Mouse (Mus musculus) neural tube, embryonic 14.5 days (tissue): Measurements from ENCODE around the gene Abr. TPM values are rescaled to one million over a fixed set of nuclear protein-coding genes. Genes with fewer than 3 reads are reported as not detected.
A peak's percentile ranks its signal among the peaks of the same experiment; 100 is the strongest.

Source experiments
- ATAC-seq: fragments of 200-750 bp; cut with Nextera tagmentation; 2 replicates; pipeline ENCODE4 v1.8.0; 2017; ENCODE audit warnings: low read depth, mild to moderate bottlenecking, moderate TSS enrichment, moderate library complexity
- H3K27ac ChIP-seq: fragments of 300-500 bp; sonication (generic); 2 replicates; pipeline ENCODE4 v1.5.1; 2014; ENCODE audit warnings: low read depth, mild to moderate bottlenecking, control low read depth, low read length, moderate library complexity, mixed read lengths
- H3K27me3 ChIP-seq: fragments of 300-500 bp; sonication (generic); 2 replicates; pipeline ENCODE4 v1.6.1; 2014; ENCODE audit warnings: low read length; ENCODE audit not compliant: control insufficient read depth, insufficient read depth
- H3K36me3 ChIP-seq: fragments of 300-500 bp; sonication (generic); 2 replicates; pipeline ENCODE4 v1.6.1; 2014; ENCODE audit warnings: low read length, mixed read lengths; ENCODE audit not compliant: control insufficient read depth, insufficient read depth
- H3K4me1 ChIP-seq: fragments of 300-500 bp; sonication (generic); 2 replicates; pipeline ENCODE4 v1.6.1; 2014; ENCODE audit warnings: low read length; ENCODE audit not compliant: control insufficient read depth, insufficient read depth
- H3K4me2 ChIP-seq: fragments of 300-500 bp; sonication (generic); 2 replicates; pipeline ENCODE4 v1.6.1; 2014; ENCODE audit warnings: mild to moderate bottlenecking, low read depth, low read length, control low read depth
- H3K4me3 ChIP-seq: fragments of 300-500 bp; sonication (generic); 2 replicates; pipeline ENCODE4 v1.5.1; 2014; ENCODE audit warnings: low read depth, low read length, control low read depth, mixed read lengths
- H3K9ac ChIP-seq: fragments of 300-500 bp; sonication (generic); replicated peaks from 2 replicates; pipeline ENCODE4 v1.6.1; 2014; ENCODE audit warnings: low read depth, mild to moderate bottlenecking, control low read depth, low read length, mixed read lengths
- H3K9me3 ChIP-seq: fragments of 300-500 bp; sonication (generic); 2 replicates; pipeline ENCODE4 v1.6.1; 2016; ENCODE audit warnings: low read length; ENCODE audit not compliant: control insufficient read depth
- WGBS: fragments of 180-500 bp; shearing (Covaris S2); extraction: QIAGEN DNeasy Blood & Tissue Kit; methylation state at CpG from one replicate; pipeline ENCODE4 v1.1.7; 2014; 5-methylcytosine and 5-hydroxymethylcytosine counted together
- polyA plus RNA-seq: library from polyadenylated mRNA; unstranded; fragments of >200 nt; fragmentation: Nextera tagmentation; extraction: Ambion mirVana; gene quantifications from 2 replicates; pipeline ENCODE4 v1.2.1, GENCODE M21; 2014

Abr gene
- polyA plus RNA-seq, 1 experiment from 2014 or later, result 99.2 TPM

DNA sequence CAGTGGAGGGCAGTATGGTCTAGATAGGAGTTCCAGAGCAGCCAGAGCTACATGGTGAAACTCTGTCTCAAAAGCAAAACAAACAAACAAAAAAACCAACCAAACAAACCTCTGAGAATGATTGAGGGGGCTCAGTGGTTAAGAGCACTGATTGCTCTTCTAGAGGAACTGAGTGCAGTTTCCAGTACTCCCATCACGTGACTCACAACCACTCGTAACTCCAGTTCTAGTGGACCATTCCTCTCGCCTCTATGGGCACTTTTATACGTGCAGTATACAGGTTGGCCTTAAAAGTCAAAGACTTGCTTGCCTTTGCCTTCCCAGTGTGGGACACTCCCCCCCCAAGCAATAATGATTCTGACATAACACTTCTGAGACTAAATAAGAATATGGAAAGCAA is 217.0 kb downstream of the Abr start:
- Histone ChIP-seq H3K36me3 (no peaks in the 10 kb centered on the region), H3K9ac (no peak overlapping the region), H3K9me3 (no peaks in the 10 kb centered on the region), H3K27ac (no peak overlapping the region), H3K4me2 (no peak overlapping the region), H3K4me3 (no peak overlapping the region), H3K27me3 (no peaks in the 10 kb centered on the region), H3K4me1 (0 out of 2 replicates have a peak, but pooled peaks cover 7% of the 10 kb centered on the region)
- ATAC-seq, result no peak
- WGBS, result 63% methylated on average over 4 of the region's 4 CpGs

- Histone ChIP-seq H3K27ac (no peak overlapping the region), H3K36me3 (no peaks in the 10 kb centered on the region), H3K4me3 (no peak overlapping the region), H3K9me3 (no peaks in the 10 kb centered on the region), H3K9ac (no peak overlapping the region), H3K4me2 (no peak overlapping the region), H3K27me3 (no peaks in the 10 kb centered on the region), H3K4me1 (peaks cover 9% of the 10 kb centered on the region)
- WGBS, result 68% methylated on average over 10 of the region's 10 CpGs
- ATAC-seq, result no peak
Observed at GRCm38 (mm10) chr11:76401398-76401797, 220.7 kb downstream of the Abr start.

- 11% methylated on average over 11 of the region's 11 CpGs for WGBS
- Histone ChIP-seq H3K27me3 (no peaks in the 10 kb centered on the region), H3K9ac (no peak overlapping the region), H3K27ac (no peak overlapping the region), H3K4me3 (peak overlapping the region; percentile 87; the same call in 1 of the 2 replicates), H3K36me3 (no peaks in the 10 kb centered on the region), H3K4me2 (peak overlapping the region; percentile 96), H3K9me3 (no peaks in the 10 kb centered on the region), H3K4me1 (peaks cover 9% of the 10 kb centered on the region)
- ATAC-seq, result no peak
Observed at GRCm38 (mm10) chr11:76399587-76400330, 222.4 kb downstream of the Abr start.

GRCm38 (mm10) chr11:76398798-76399586 is 223.1 kb downstream of the Abr start, which contains the start of gene Nxn:
Nxn (minus strand) TSS chr11:76399140.
- Histone ChIP-seq H3K36me3 (no peaks in the 10 kb centered on the region), H3K4me2 (peak within 1 kb of the TSS; percentile 96), H3K9me3 (no peaks in the 10 kb centered on the region), H3K4me1 (peaks cover 9% of the 10 kb centered on the region), H3K27ac (peak within 1 kb of the TSS; percentile 86), H3K4me3 (peak within 1 kb of the TSS; percentile 87), H3K27me3 (no peaks in the 10 kb centered on the region), H3K9ac (peak within 1 kb of the TSS; percentile 72)
- 0% methylated on average over 44 of the region's 70 CpGs for WGBS
- ATAC-seq, result peak; percentile 84

GRCm38 (mm10) chr11:76398312-76398797 is 223.8 kb downstream of the Abr start:
- Histone ChIP-seq H3K27me3 (no peaks in the 10 kb centered on the region), H3K4me2 (peak overlapping the region; percentile 96), H3K27ac (peak overlapping the region; percentile 86), H3K9me3 (no peaks in the 10 kb centered on the region), H3K4me3 (peak overlapping the region; percentile 87), H3K4me1 (peaks cover 9% of the 10 kb centered on the region), H3K9ac (peak overlapping the region; percentile 72), H3K36me3 (no peaks in the 10 kb centered on the region)
- ATAC-seq, result peak; percentile 66
- WGBS, result under 1% methylated on average over 24 of the region's 33 CpGs

DNA sequence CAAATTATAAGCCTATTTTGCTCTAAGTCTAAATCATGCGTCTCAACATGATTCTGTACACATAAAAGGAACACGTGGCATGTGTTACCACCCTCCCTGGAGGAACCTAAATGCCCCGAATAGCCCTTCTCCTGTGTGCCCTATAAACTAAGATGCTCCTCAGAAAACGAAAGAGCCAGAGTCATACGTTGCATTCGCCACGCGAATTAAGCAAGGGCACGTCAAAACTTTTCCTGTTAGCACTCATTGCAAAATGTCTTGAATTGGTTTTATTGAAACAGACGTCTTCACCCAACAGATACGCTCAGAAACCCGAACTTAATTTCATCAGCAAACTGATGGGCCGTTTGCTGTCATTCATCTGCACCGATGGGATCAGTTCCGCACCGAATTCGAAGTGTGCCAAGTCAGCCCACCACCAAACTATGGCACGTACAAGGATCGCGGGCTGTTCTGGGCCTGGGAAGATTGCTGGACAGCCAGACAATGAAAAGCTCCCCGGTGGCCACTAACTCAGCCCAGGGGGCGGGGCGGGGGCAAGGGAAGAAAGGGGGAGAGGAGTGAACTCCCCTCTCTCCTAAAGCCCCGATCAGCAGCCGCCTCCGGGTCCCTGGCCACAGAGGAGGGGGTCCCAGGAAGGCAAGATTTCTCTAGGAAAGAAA is 224.3 kb downstream of the Abr start:
- Histone ChIP-seq H3K4me1 (peaks cover 9% of the 10 kb centered on the region), H3K27ac (peak overlapping the region; percentile 86), H3K9me3 (no peaks in the 10 kb centered on the region), H3K27me3 (no peaks in the 10 kb centered on the region), H3K9ac (peak overlapping the region; percentile 72), H3K36me3 (no peaks in the 10 kb centered on the region), H3K4me2 (peak overlapping the region; percentile 96), H3K4me3 (peak overlapping the region; percentile 87)
- ATAC-seq, result no peak
- under 1% methylated on average over 26 of the region's 26 CpGs for WGBS

DNA sequence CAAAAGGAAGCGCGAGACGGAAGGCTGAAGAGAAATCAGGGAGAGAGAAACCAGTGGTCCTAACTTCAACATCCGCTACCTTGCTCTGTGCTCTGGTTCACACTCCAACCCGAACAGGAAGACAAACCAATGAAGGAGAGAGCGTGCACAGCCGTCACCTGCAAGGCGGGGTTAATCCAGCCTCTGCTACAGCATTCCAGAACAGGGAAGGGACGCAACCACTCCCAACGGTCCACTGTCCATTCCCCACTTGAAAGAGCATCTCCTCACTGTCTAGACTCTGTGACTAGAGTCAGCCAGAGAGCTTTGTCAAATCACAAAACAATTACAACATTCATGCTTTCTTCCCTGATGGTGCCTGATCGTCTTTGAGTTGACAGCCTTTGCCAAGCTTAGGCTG is 229.1 kb downstream of the Abr start:
- ATAC-seq, result no peak
- WGBS, result 92% methylated on average over 11 of the region's 11 CpGs
- no peaks in the 10 kb centered on the region for H3K36me3 ChIP-seq
- no peak overlapping the region for H3K4me3 ChIP-seq
- H3K27me3 ChIP-seq, result no peaks in the 10 kb centered on the region
- H3K27ac ChIP-seq, result no peak overlapping the region
- H3K9ac ChIP-seq, result no peak overlapping the region
- peaks cover 7% of the 10 kb centered on the region; the same call in 1 of the 2 replicates for H3K4me1 ChIP-seq
- H3K4me2 ChIP-seq, result no peak overlapping the region
- no peaks in the 10 kb centered on the region for H3K9me3 ChIP-seq

DNA sequence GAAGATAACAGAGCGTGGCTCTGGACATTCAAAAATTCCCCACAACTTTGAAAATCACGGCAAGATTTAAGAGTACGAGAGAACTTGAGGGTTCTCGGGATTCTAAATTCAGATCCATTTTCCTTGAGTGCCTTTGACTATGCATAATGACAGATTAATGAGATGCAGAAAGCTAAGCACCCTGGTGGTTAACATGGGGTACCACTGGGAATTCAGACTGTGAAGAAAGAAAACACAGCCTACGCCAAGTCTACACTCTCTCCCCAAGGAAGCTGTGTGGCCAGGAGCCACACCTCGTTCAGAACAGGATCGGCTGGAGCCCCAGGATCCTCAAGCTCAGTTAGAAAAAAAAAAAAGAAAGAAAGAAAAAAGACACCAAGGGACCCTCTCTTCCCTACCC is 229.6 kb downstream of the Abr start:
- no peaks in the 10 kb centered on the region for H3K9me3 ChIP-seq
- no peaks in the 10 kb centered on the region for H3K27me3 ChIP-seq
- no peak overlapping the region for H3K27ac ChIP-seq
- no peak overlapping the region for H3K4me2 ChIP-seq
- no peak overlapping the region for H3K9ac ChIP-seq
- H3K4me3 ChIP-seq, result no peak overlapping the region
- no peaks in the 10 kb centered on the region for H3K36me3 ChIP-seq
- peaks cover 7% of the 10 kb centered on the region; the same call in 1 of the 2 replicates for H3K4me1 ChIP-seq
- WGBS, result 78% methylated on average over 7 of the region's 7 CpGs
- ATAC-seq, result no peak
